Mouse (Mus musculus) intestine, embryonic 14.5 days (tissue): ENCODE data around the gene Meis3. TPM values are rescaled to one million over a fixed set of nuclear protein-coding genes. Genes with fewer than 3 reads are reported as not detected.
A peak's percentile ranks its signal among the peaks of the same experiment; 100 is the strongest.

Source experiments
- ATAC-seq: fragments of 200-750 bp; cut with Nextera tagmentation; replicated peaks from 2 replicates; pipeline ENCODE4 v1.8.0; 2017; ENCODE audit warnings: low read depth, moderate number of reproducible peaks, moderate TSS enrichment, moderate library complexity; ENCODE audit not compliant: low FRiP score, low TSS enrichment
- DNase-seq: peaks from one replicate; pipeline ENCODE4 v3.0.0-alpha.2; 2018; ENCODE audit warnings: low spot score
- H3K27ac ChIP-seq: fragments of 300-500 bp; sonication (generic); 2 replicates; pipeline ENCODE4 v1.5.1; 2014; ENCODE audit warnings: low read depth, mild to moderate bottlenecking, control low read depth
- H3K27me3 ChIP-seq: fragments of 300-500 bp; sonication (generic); replicated peaks from 2 replicates; pipeline ENCODE4 v1.6.1; 2014; ENCODE audit warnings: low read length, control low read depth; ENCODE audit not compliant: control insufficient read depth, insufficient read depth
- H3K36me3 ChIP-seq: fragments of 300-500 bp; sonication (generic); 2 replicates; pipeline ENCODE4 v1.6.1; 2014; ENCODE audit warnings: low read length, control low read depth; ENCODE audit not compliant: control insufficient read depth, insufficient read depth
- H3K4me1 ChIP-seq: fragments of 300-500 bp; sonication (generic); replicated peaks from 2 replicates; pipeline ENCODE4 v1.6.1; 2014; ENCODE audit warnings: low read length, control low read depth, mixed read lengths; ENCODE audit not compliant: control insufficient read depth, insufficient read depth
- H3K4me2 ChIP-seq: fragments of 300-500 bp; sonication (generic); 2 replicates; pipeline ENCODE4 v1.6.1; 2014; ENCODE audit warnings: low read length
- H3K4me3 ChIP-seq: fragments of 300-500 bp; sonication (generic); 2 replicates; pipeline ENCODE4 v1.5.1; 2014; ENCODE audit warnings: low read depth, low read length, control low read depth, mixed read lengths
- H3K9ac ChIP-seq: fragments of 300-500 bp; sonication (generic); 2 replicates; pipeline ENCODE4 v1.6.1; 2014; ENCODE audit warnings: mild to moderate bottlenecking, low read length
- H3K9me3 ChIP-seq: fragments of 300-500 bp; sonication (generic); 2 replicates; pipeline ENCODE4 v1.6.1; 2016; ENCODE audit warnings: low read length, control low read depth; ENCODE audit not compliant: control insufficient read depth
- WGBS: fragments of 180-500 bp; shearing (Covaris S2); extraction: QIAGEN DNeasy Blood & Tissue Kit; methylation state at CpG from one replicate; pipeline ENCODE4 v1.1.7; 2014; 5-methylcytosine and 5-hydroxymethylcytosine counted together
- polyA plus RNA-seq: library from polyadenylated mRNA; unstranded; fragments of >200 nt; fragmentation: Nextera tagmentation; extraction: Ambion mirVana; gene quantifications from 2 replicates; pipeline ENCODE4 v1.2.1, GENCODE M21; 2014

The Meis3 gene
- polyA plus RNA-seq, 1 experiment from 2014 or later: 47.0 TPM

DNA sequence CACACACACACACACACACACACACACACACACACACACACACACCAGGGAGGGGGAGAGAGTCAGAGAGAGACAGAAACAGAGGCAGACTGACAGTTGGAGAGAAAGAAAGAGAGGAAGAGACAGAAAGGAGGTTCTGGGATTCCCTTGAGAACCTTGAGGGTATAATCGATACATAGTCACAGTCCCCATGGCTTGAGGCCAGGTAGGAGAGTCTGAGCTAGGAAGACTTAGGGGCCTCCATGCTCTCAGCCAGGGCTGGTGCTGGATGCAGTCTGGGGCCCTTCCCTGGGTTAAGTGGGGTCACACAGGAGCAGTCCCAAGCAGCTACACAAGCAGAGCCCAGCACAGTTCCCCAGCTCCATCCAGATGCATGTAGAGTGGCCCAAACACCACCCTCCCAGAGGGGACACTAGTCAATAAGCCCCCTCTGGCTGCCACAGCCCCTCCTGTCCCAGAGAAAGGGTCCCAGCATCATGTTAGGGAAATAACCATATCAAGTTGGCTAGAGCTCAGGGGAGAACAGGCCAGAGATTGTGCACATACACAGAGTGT, 2.2 kb upstream of the Meis3 start:
- Histone ChIP-seq H3K4me2 (no peak overlapping the region), H3K9me3 (0 out of 2 replicates have a peak, but pooled peaks cover 2% of the 10 kb centered on the region), H3K27ac (no peak overlapping the region), H3K4me1 (peaks cover 24% of the 10 kb centered on the region), H3K27me3 (no peaks in the 10 kb centered on the region), H3K4me3 (no peak overlapping the region), H3K36me3 (peaks cover 1% of the 10 kb centered on the region; the same call in 1 of the 2 replicates), H3K9ac (no peak overlapping the region)
- ATAC-seq: no peak
- DNase-seq: no peak
- 0% methylated on average over 1 of the region's 1 CpGs for WGBS

- no peak overlapping the region for H3K4me2 ChIP-seq
- H3K27ac ChIP-seq: no peak overlapping the region
- ATAC-seq: no peak
- 38% methylated on average over 5 of the region's 5 CpGs for WGBS
- no peak overlapping the region for H3K4me3 ChIP-seq
- H3K9ac ChIP-seq: no peak overlapping the region
- H3K4me1 ChIP-seq: peaks cover 24% of the 10 kb centered on the region
- no peaks in the 10 kb centered on the region for H3K27me3 ChIP-seq
- no peaks in the 10 kb centered on the region for H3K9me3 ChIP-seq
- H3K36me3 ChIP-seq: peaks cover 4% of the 10 kb centered on the region; the same call in 1 of the 2 replicates
- DNase-seq: no peak
Observed at GRCm38 (mm10) chr7:16173146-16173545, 1.7 kb upstream of the Meis3 start.

DNA sequence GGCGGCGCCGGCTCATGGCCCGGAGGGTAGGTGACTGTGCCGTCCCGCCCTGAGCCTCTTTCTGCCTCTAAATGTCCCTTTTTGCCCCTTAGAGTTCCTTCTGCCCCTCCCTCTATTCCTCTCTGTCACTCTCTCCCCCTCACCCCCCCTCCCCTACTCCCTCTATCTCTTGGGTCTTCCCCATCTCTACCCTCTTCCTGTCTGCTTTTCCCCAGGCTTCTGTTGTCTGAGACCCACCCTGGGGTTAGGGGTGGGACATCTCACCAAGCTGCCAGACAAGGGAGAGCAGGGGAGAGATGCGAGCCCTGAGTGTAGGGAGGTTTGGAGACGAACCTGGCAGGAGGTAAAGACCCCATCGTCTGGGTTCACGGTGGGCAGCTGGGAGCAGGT, 647 bp downstream of the Meis3 start:
- Histone ChIP-seq H3K9ac (peak overlapping the region; percentile 76), H3K27ac (peak overlapping the region; percentile 62; the same call in 1 of the 2 replicates), H3K36me3 (peaks cover 20% of the 10 kb centered on the region), H3K27me3 (no peaks in the 10 kb centered on the region), H3K4me3 (peak overlapping the region; percentile 73), H3K9me3 (no peaks in the 10 kb centered on the region), H3K4me2 (peak overlapping the region; percentile 63), H3K4me1 (peaks cover 24% of the 10 kb centered on the region)
- peak; percentile 55 for DNase-seq
- peak; percentile 18 for ATAC-seq
- WGBS: 2% methylated on average over 10 of the region's 10 CpGs

GRCm38 (mm10) chr7:16178114-16178513, 3.2 kb downstream of the Meis3 start:
- Histone ChIP-seq H3K36me3 (peaks cover 27% of the 10 kb centered on the region), H3K4me3 (no peak overlapping the region), H3K27me3 (no peaks in the 10 kb centered on the region), H3K27ac (no peak overlapping the region), H3K4me2 (no peak overlapping the region), H3K9ac (no peak overlapping the region), H3K4me1 (peaks cover 17% of the 10 kb centered on the region), H3K9me3 (no peaks in the 10 kb centered on the region)
- WGBS: 86% methylated on average over 4 of the region's 4 CpGs
- DNase-seq (no peak), ATAC-seq (no peak)

DNA sequence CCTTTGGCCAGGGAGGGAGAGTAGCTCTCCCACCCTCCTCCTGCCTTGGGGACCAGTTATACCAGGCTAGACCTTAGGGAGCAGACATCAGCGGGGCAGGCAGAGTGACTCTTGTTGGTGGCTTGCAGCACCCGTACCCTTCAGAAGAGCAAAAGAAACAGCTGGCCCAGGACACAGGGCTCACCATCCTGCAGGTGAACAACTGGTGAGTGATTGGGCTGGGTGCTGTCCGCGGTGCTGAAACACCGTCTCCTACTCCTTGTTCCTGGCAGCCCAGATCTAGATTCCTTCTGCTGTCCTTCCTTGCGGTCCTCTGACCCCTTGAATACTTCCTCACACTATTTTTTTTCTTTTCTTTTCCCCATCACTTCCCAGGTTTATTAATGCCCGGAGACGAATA, 8.8 kb downstream of the Meis3 start:
- WGBS: 24% methylated on average over 8 of the region's 8 CpGs
- H3K27ac ChIP-seq: no peak overlapping the region
- ATAC-seq (no peak), DNase-seq (peak; percentile 84)
- no peaks in the 10 kb centered on the region for H3K4me1 ChIP-seq
- H3K4me2 ChIP-seq: no peak overlapping the region
- no peaks in the 10 kb centered on the region for H3K9me3 ChIP-seq
- H3K27me3 ChIP-seq: no peaks in the 10 kb centered on the region
- H3K36me3 ChIP-seq: peaks cover 35% of the 10 kb centered on the region
- no peak overlapping the region for H3K4me3 ChIP-seq
- H3K9ac ChIP-seq: no peak overlapping the region

DNA sequence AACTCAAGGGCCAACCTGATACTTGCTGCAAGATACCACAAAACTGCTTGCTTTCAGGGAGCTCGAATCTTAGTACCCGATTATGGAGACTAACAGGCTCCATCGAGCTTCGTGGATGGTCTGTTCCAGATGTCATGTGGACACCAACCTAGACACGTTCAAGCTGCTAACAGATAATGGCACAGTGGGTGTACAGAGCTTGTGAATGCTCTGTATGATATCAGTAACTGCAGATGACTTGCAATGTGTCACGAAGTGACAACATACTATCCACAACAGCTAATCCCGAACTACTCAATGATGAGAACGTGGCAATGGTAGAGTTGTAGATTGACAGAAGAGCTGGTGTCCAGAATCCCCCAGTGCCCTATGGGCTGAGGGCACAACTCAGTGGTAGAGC, 12.6 kb downstream of the Meis3 start:
- no peaks in the 10 kb centered on the region for H3K9me3 ChIP-seq
- H3K4me2 ChIP-seq: no peak overlapping the region
- no peaks in the 10 kb centered on the region for H3K27me3 ChIP-seq
- ATAC-seq: no peak
- 79% methylated on average over 8 of the region's 8 CpGs for WGBS
- no peaks in the 10 kb centered on the region for H3K4me1 ChIP-seq
- H3K4me3 ChIP-seq: no peak overlapping the region
- no peak overlapping the region for H3K27ac ChIP-seq
- no peak for DNase-seq
- peaks cover 16% of the 10 kb centered on the region for H3K36me3 ChIP-seq
- no peak overlapping the region for H3K9ac ChIP-seq

- no peaks in the 10 kb centered on the region for H3K9me3 ChIP-seq
- 14% methylated on average over 5 of the region's 5 CpGs for WGBS
- H3K9ac ChIP-seq: no peak overlapping the region
- no peak overlapping the region for H3K27ac ChIP-seq
- H3K4me1 ChIP-seq: no peaks in the 10 kb centered on the region
- H3K4me2 ChIP-seq: no peak overlapping the region
- DNase-seq: peak; percentile 85
- H3K4me3 ChIP-seq: no peak overlapping the region
- ATAC-seq: no peak
- peaks cover 7% of the 10 kb centered on the region; the same call in 1 of the 2 replicates for H3K36me3 ChIP-seq
- no peaks in the 10 kb centered on the region for H3K27me3 ChIP-seq
Observed at GRCm38 (mm10) chr7:16192315-16192714, 17.4 kb downstream of the Meis3 start.

DNA sequence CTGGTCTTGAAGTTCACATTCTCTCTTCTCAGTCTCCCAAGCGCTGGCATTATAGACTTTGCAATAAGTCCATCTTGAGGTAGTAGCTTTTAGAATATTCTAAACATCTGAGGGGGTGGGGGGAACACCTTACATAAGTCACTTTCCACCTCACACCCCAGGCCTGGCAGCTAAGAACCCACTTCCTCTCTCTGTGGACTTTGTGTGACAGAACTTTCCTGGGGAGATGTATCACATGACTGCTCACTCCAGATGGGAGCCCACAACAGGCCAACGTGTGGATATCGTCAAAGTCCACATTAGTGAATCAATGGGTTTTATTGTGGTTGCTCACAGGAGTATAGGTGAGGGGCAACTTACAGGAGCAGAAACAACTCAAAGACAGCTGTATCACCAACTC, 18.8 kb downstream of the Meis3 start:
- no peaks in the 10 kb centered on the region for H3K9me3 ChIP-seq
- H3K4me1 ChIP-seq: no peaks in the 10 kb centered on the region
- ATAC-seq: no peak
- no peak overlapping the region for H3K27ac ChIP-seq
- H3K9ac ChIP-seq: no peak overlapping the region
- no peak overlapping the region for H3K4me2 ChIP-seq
- H3K27me3 ChIP-seq: no peaks in the 10 kb centered on the region
- peaks cover 19% of the 10 kb centered on the region; the same call in 1 of the 2 replicates for H3K36me3 ChIP-seq
- H3K4me3 ChIP-seq: no peak overlapping the region
- DNase-seq: no peak
- WGBS: 44% methylated on average over 3 of the region's 3 CpGs

- Histone ChIP-seq H3K9me3 (no peaks in the 10 kb centered on the region), H3K4me1 (no peaks in the 10 kb centered on the region), H3K9ac (no peak overlapping the region), H3K27me3 (no peaks in the 10 kb centered on the region), H3K4me2 (no peak overlapping the region), H3K27ac (no peak overlapping the region), H3K36me3 (peaks cover 45% of the 10 kb centered on the region), H3K4me3 (no peak overlapping the region)
- no peak for ATAC-seq
- whole genome bisulfite sequencing: 50% methylated on average over 5 of the region's 6 CpGs
- DNase-seq: no peak
Observed at GRCm38 (mm10) chr7:16196616-16197015, 21.7 kb downstream of the Meis3 start.
